Mouse (Mus musculus) stomach, embryonic 15.5 days (tissue): Measurements from ENCODE around the gene Gm815. TPM values are rescaled to one million over a fixed set of nuclear protein-coding genes. Genes with fewer than 3 reads are reported as not detected.
A peak's percentile ranks its signal among the peaks of the same experiment; 100 is the strongest.

Experiments
- ATAC-seq: fragments of 200-750 bp; cut with Nextera tagmentation; 2 replicates; pipeline ENCODE4 v1.8.0; 2017; ENCODE audit warnings: low read depth, moderate number of reproducible peaks, moderate TSS enrichment; ENCODE audit not compliant: insufficient read depth, low FRiP score
- H3K27ac ChIP-seq: fragments of 300-500 bp; sonication (generic); 2 replicates; pipeline ENCODE4 v1.5.1; 2015; ENCODE audit warnings: mild to moderate bottlenecking, inconsistent platforms
- H3K27me3 ChIP-seq: fragments of 300-500 bp; sonication (generic); replicated peaks from 2 replicates; pipeline ENCODE4 v1.6.1; 2015; ENCODE audit warnings: inconsistent platforms
- H3K36me3 ChIP-seq: fragments of 300-500 bp; sonication (generic); 2 replicates; pipeline ENCODE4 v1.6.1; 2015; ENCODE audit warnings: inconsistent platforms
- H3K4me1 ChIP-seq: fragments of 300-500 bp; sonication (generic); 2 replicates; pipeline ENCODE4 v1.6.1; 2015; ENCODE audit warnings: inconsistent platforms
- H3K4me2 ChIP-seq: fragments of 300-500 bp; sonication (generic); 2 replicates; pipeline ENCODE4 v1.6.1; 2015; ENCODE audit warnings: mild to moderate bottlenecking, inconsistent platforms
- H3K4me3 ChIP-seq: fragments of 300-500 bp; sonication (generic); replicated peaks from 2 replicates; pipeline ENCODE4 v1.5.1; 2015; ENCODE audit warnings: inconsistent platforms
- H3K9ac ChIP-seq: fragments of 300-500 bp; sonication (generic); 2 replicates; pipeline ENCODE4 v1.6.1; 2015; ENCODE audit warnings: inconsistent platforms
- H3K9me3 ChIP-seq: fragments of 300-500 bp; sonication (generic); 2 replicates; pipeline ENCODE4 v1.6.1; 2016; ENCODE audit warnings: inconsistent platforms
- WGBS: fragments of 180-500 bp; shearing (Covaris S2); methylation state at CpG from one replicate; pipeline ENCODE4 v1.1.7; 2015; 5-methylcytosine and 5-hydroxymethylcytosine counted together
- polyA plus RNA-seq: library from polyadenylated mRNA; unstranded; fragments of >200 nt; fragmentation: Nextera tagmentation; extraction: Ambion mirVana; gene quantifications from 2 replicates; pipeline ENCODE4 v1.2.1, GENCODE M21; 2015

Gene Gm815
- polyA plus RNA-seq, 1 experiment from 2014 or later: not detected

DNA sequence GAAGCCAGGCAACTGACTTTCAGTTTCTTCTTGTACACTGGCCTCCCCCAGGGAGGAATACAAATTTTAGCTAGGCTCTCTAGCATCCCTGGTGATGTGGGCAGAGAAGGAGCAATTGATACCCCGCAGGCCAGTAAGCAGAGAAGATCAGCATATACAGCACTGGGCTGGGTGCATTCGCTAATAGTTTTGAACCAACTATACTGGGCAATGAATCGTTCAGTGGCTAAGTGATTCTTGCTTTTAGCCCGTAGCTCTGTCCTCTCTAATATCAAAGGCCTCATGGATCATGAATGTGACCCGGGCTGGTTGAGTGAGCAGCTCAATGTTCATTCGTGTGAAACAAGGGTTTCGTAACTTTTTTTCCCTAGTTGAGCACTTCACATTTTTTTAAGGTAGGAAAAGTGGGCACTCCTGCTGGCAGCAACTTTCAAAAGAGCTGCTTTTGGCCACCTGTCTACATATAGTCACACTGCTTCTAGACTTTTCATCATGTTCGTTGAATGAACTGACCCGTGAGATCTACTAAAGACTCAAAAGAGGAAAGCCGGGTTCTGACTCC lies 3.7 kb upstream of the Gm815 start:
- WGBS: 91% methylated on average over 10 of the region's 10 CpGs
- Histone ChIP-seq H3K27me3 (no peaks in the 10 kb centered on the region), H3K9ac (no peak overlapping the region), H3K9me3 (no peaks in the 10 kb centered on the region), H3K4me3 (no peak overlapping the region), H3K36me3 (no peaks in the 10 kb centered on the region), H3K4me2 (no peak overlapping the region), H3K27ac (no peak overlapping the region), H3K4me1 (no peaks in the 10 kb centered on the region)
- no peak for ATAC-seq

DNA sequence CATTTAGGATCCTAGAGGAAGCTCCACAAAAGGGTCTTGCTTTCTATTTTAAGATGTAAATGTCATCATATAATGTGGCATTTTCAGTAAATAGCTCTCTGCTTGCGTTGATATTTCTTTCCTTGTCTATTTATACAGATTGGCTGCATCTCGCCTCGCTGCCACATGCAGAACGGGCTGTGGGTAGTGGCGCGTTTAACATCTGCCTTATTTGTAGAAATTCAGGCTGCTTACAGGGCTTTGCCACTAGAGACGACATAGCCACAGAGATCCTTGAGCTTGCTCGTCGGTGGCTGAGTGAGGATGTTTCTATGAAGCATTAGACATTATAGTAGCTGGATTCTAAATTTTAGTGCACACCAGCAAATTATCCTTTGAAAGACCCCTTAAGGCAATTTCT lies 2.5 kb downstream of the Gm815 start:
- no peak overlapping the region for H3K9ac ChIP-seq
- WGBS: 78% methylated on average over 9 of the region's 9 CpGs
- H3K4me3 ChIP-seq: no peak overlapping the region
- H3K4me1 ChIP-seq: 0 out of 2 replicates have a peak, but pooled peaks cover 4% of the 10 kb centered on the region
- H3K4me2 ChIP-seq: no peak overlapping the region
- H3K36me3 ChIP-seq: no peaks in the 10 kb centered on the region
- no peaks in the 10 kb centered on the region for H3K9me3 ChIP-seq
- H3K27me3 ChIP-seq: no peaks in the 10 kb centered on the region
- ATAC-seq: no peak
- no peak overlapping the region for H3K27ac ChIP-seq

GRCm38 (mm10) chr19:26891306-26891964 lies 5.8 kb downstream of the Gm815 start:
- Histone ChIP-seq H3K9ac (no peak overlapping the region), H3K27me3 (no peaks in the 10 kb centered on the region), H3K4me3 (no peak overlapping the region), H3K4me1 (0 out of 2 replicates have a peak, but pooled peaks cover 4% of the 10 kb centered on the region), H3K36me3 (no peaks in the 10 kb centered on the region), H3K9me3 (no peaks in the 10 kb centered on the region), H3K4me2 (no peak overlapping the region), H3K27ac (peak overlapping the region; percentile 27)
- ATAC-seq: peak; percentile 31; the same call in 1 of the 2 replicates
- WGBS: 58% methylated on average over 9 of the region's 9 CpGs

- WGBS: 64% methylated on average over 5 of the region's 5 CpGs
- H3K27ac ChIP-seq: no peak overlapping the region
- no peaks in the 10 kb centered on the region for H3K36me3 ChIP-seq
- H3K4me1 ChIP-seq: 0 out of 2 replicates have a peak, but pooled peaks cover 4% of the 10 kb centered on the region
- H3K27me3 ChIP-seq: no peaks in the 10 kb centered on the region
- H3K4me3 ChIP-seq: no peak overlapping the region
- no peak overlapping the region for H3K9ac ChIP-seq
- ATAC-seq: no peak
- H3K4me2 ChIP-seq: no peak overlapping the region
- H3K9me3 ChIP-seq: no peaks in the 10 kb centered on the region
Observed at GRCm38 (mm10) chr19:26892861-26893260, 7.2 kb downstream of the Gm815 start.

DNA sequence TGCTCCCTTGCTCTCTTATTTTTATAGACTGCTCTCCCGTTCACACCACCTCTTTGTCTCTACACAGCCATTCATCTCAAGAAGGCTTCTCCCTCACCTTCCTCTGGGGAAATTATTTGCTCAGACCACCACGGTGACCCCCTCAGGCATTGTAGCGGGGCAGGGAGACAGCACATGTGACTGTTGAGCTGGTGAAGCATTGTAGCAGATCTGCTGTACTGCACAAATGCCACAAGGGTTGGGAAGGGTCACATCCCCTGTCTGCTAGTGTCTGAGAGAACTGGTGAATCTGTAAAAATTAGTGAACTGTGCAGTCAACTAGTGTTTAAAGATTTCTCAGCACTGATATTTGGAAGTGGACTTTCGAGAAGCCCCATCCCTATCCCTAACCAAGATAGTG lies 16.5 kb downstream of the Gm815 start:
- Histone ChIP-seq H3K4me2 (no peak overlapping the region), H3K27ac (no peak overlapping the region), H3K4me3 (no peak overlapping the region), H3K27me3 (no peaks in the 10 kb centered on the region), H3K9me3 (no peaks in the 10 kb centered on the region), H3K36me3 (no peaks in the 10 kb centered on the region), H3K9ac (no peak overlapping the region), H3K4me1 (no peaks in the 10 kb centered on the region)
- WGBS: 49% methylated on average over 4 of the region's 4 CpGs
- no peak for ATAC-seq

GRCm38 (mm10) chr19:26914245-26914644 lies 28.6 kb downstream of the Gm815 start:
- Histone ChIP-seq H3K9me3 (no peaks in the 10 kb centered on the region), H3K27me3 (no peaks in the 10 kb centered on the region), H3K4me3 (no peak overlapping the region), H3K4me2 (no peak overlapping the region), H3K4me1 (no peaks in the 10 kb centered on the region), H3K27ac (no peak overlapping the region), H3K36me3 (no peaks in the 10 kb centered on the region), H3K9ac (no peak overlapping the region)
- ATAC-seq: no peak
- 57% methylated on average over 1 of the region's 1 CpGs for WGBS

DNA sequence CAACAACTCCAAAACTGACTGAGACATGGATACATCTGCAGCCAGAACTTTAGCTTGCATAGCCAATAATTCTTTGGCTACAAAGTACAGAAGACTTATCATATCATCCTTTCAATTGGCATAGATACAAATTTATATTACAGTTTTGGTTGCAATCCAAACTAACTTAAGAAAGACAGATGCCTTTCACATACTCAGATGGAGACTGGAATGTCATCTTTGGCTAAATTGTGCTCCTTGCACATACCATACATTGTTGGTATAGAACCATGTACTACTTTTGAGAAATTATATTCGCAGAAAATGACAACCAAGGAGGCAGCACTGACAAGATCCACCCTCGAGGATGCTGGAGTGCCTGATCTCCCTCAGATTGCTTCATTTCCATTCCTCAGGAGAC lies 35.1 kb downstream of the Gm815 start:
- Histone ChIP-seq H3K9me3 (no peaks in the 10 kb centered on the region), H3K4me1 (no peaks in the 10 kb centered on the region), H3K27me3 (no peaks in the 10 kb centered on the region), H3K36me3 (no peaks in the 10 kb centered on the region), H3K4me3 (no peak overlapping the region), H3K27ac (no peak overlapping the region), H3K9ac (no peak overlapping the region), H3K4me2 (no peak overlapping the region)
- ATAC-seq: no peak
- 60% methylated on average over 2 of the region's 2 CpGs for WGBS

DNA sequence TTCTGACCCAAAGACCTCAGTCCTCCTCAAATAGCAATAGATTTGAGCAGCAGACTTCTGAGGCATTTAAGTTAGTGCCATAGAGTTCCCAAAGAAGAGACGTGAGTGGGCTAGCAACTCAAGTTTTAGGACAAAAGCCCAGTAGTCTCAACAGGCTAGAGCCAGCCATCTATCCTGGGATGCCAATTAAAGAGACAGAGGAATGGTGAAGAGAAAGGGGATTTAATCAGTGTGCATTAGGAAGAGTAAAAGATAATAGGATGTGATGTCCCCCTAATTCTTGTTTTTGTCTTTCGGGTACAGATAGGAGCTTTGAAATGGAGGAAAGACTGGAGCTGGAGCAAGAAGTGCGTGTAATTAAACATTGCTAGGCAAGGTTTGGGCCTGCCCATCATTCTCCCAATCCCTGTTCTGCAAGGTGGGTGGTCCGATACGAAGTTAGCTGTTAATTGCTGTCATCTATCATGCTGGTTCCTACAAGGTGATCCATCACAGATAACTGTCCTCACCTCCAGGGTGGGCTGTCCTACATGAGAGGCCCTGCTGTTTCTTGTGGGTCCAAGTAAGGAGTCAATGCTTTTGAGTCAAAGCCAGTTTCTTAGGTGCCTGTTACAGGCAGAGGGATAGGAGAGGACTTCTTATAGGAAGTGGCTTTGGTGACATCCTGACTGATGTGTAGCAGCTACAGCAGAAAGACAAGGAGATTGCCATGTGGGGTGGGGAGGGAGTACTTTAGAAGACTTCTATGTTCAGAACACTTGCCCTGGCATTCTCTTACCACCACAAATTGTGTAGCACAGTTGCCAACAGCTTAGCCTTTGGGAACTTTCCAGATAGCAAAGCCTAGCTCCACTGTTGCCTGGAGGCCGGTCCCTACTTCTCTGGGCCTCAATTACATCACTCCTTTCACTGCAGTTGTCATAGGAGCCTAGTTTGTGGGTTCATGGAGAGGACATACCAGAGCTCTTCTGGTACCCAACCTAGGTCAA lies 44.9 kb downstream of the Gm815 start:
- 40% methylated on average over 6 of the region's 6 CpGs for whole genome bisulfite sequencing
- no peak for ATAC-seq
- no peak overlapping the region for H3K27ac ChIP-seq

GRCm38 (mm10) chr19:26934186-26934585 lies 48.5 kb downstream of the Gm815 start:
- Histone ChIP-seq H3K9me3 (no peaks in the 10 kb centered on the region), H3K27ac (no peak overlapping the region), H3K4me2 (no peak overlapping the region), H3K36me3 (no peaks in the 10 kb centered on the region), H3K9ac (no peak overlapping the region), H3K27me3 (no peaks in the 10 kb centered on the region), H3K4me1 (no peaks in the 10 kb centered on the region), H3K4me3 (no peak overlapping the region)
- ATAC-seq: no peak
- WGBS: 55% methylated on average over 2 of the region's 2 CpGs

More for the DNA sequence above, 44.9 kb downstream of the Gm815 start:
- Histone ChIP-seq H3K27me3 (no peaks in the 10 kb centered on the region), H3K9me3 (no peaks in the 10 kb centered on the region), H3K4me2 (no peak overlapping the region), H3K4me1 (no peaks in the 10 kb centered on the region), H3K36me3 (no peaks in the 10 kb centered on the region), H3K4me3 (no peak overlapping the region), H3K9ac (no peak overlapping the region)
